Mouse (Mus musculus): ENCODE results near the gene Syt17. TPM values are rescaled to one million over a fixed set of nuclear protein-coding genes. Genes with fewer than 3 reads are reported as not detected.

Syt17 gene
- polyA plus RNA-seq, 1 experiment from 2014 or later = 1.3 TPM

- under 1% methylated on average over 65 of the region's 65 CpGs for WGBS
- H3K4me3 ChIP-seq = peak overlapping the region; percentile 73
- no peaks in the 10 kb centered on the region for H3K36me3 ChIP-seq
- H3K9me3 ChIP-seq (replicated peaks) = no peaks in the 10 kb centered on the region
- peaks cover 67% of the 10 kb centered on the region for H3K27me3 ChIP-seq (ENCODE audit: low read depth, poor library complexity, severe bottlenecking)
- peak; percentile 80 for DNase-seq (ENCODE audit: low spot score)
- H3K27ac ChIP-seq = peak overlapping the region; percentile 73
- peaks cover 41% of the 10 kb centered on the region for H3K4me1 ChIP-seq
These were observed 510 bp downstream of the Syt17 start for GRCm38 (mm10) chr7:118447291-118448133.

GRCm38 (mm10) chr7:118443895-118444485 is 4.0 kb downstream of the Syt17 start:
- Histone ChIP-seq H3K4me3 (no peak overlapping the region), H3K27ac (no peak overlapping the region), H3K9me3 (replicated peaks) (no peaks in the 10 kb centered on the region), H3K27me3 (ENCODE audit: low read depth, poor library complexity, severe bottlenecking) (peaks cover 68% of the 10 kb centered on the region), H3K36me3 (no peaks in the 10 kb centered on the region), H3K4me1 (peaks cover 38% of the 10 kb centered on the region)
- no peak for DNase-seq (ENCODE audit: low spot score)
- WGBS = 45% methylated on average over 7 of the region's 7 CpGs

DNA sequence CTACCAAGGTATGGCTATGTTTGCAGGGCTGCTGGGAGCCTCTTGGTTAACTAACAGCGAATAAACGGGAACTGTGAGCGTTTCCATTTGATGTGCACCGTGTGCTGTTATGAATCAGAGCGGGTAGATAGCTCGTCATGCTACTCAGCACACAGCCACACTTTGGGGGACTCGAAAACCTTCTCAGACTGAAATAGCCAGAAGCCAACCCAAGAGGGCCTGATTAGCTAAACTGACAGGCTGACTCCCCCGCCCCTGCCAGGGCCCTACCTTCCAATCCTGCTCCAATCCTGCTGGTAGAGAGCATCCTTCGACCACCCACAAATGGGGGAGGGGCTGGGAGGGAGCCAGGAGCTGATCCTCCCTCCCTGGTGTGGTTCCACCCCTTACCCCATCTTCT is 4.7 kb downstream of the Syt17 start:
- peaks cover 33% of the 10 kb centered on the region for H3K4me1 ChIP-seq
- H3K4me3 ChIP-seq = no peak overlapping the region
- no peaks in the 10 kb centered on the region for H3K36me3 ChIP-seq
- DNase-seq (ENCODE audit: low spot score) = peak; percentile 37
- peaks cover 66% of the 10 kb centered on the region for H3K27me3 ChIP-seq (ENCODE audit: low read depth, poor library complexity, severe bottlenecking)
- no peak overlapping the region for H3K27ac ChIP-seq
- H3K9me3 ChIP-seq (replicated peaks) = no peaks in the 10 kb centered on the region
- WGBS = 5% methylated on average over 9 of the region's 9 CpGs

- peaks cover 15% of the 10 kb centered on the region for H3K4me1 ChIP-seq
- H3K36me3 ChIP-seq = no peaks in the 10 kb centered on the region
- H3K4me3 ChIP-seq = no peak overlapping the region
- peaks cover 47% of the 10 kb centered on the region for H3K27me3 ChIP-seq (ENCODE audit: low read depth, poor library complexity, severe bottlenecking)
- H3K27ac ChIP-seq = no peak overlapping the region
- H3K9me3 ChIP-seq (replicated peaks) = no peaks in the 10 kb centered on the region
- WGBS = 84% methylated on average over 6 of the region's 6 CpGs
- no peak for DNase-seq (ENCODE audit: low spot score)
These were observed 6.5 kb downstream of the Syt17 start for GRCm38 (mm10) chr7:118441535-118441934.

GRCm38 (mm10) chr7:118437101-118437802 is 10.8 kb downstream of the Syt17 start:
- no peaks in the 10 kb centered on the region for H3K36me3 ChIP-seq
- H3K4me1 ChIP-seq = 0 out of 2 replicates have a peak, but pooled peaks cover 4% of the 10 kb centered on the region
- peak; percentile 61 for DNase-seq (ENCODE audit: low spot score)
- no peaks in the 10 kb centered on the region for H3K9me3 ChIP-seq (replicated peaks)
- no peak overlapping the region for H3K27ac ChIP-seq
- 52% methylated on average over 7 of the region's 7 CpGs for WGBS
- no peak overlapping the region for H3K4me3 ChIP-seq
- H3K27me3 ChIP-seq (ENCODE audit: low read depth, poor library complexity, severe bottlenecking) = peaks cover 7% of the 10 kb centered on the region; the same call in 1 of the 2 replicates

DNA sequence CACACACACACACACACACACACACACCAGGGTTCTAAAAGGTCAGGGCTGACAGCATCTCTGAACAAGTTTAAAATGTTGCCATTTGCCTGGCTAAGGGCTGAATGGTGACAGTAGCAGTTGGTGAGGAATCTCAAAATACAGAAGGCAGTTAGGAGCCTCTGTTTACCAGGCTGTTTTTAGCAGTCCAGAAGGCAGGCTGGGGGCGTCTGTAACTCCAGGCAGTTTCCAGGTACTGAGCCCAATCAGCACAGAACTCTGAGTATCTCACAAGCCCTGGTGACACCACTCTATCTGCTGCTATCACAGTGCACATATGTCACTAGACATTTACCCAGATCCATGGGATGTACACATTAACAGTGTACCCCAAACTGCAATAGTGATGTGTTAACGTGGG is 19.1 kb downstream of the Syt17 start:
- H3K9me3 ChIP-seq (replicated peaks) = no peaks in the 10 kb centered on the region
- H3K4me1 ChIP-seq = peaks cover 3% of the 10 kb centered on the region; the same call in 1 of the 2 replicates
- no peaks in the 10 kb centered on the region for H3K36me3 ChIP-seq
- no peaks in the 10 kb centered on the region for H3K27me3 ChIP-seq (ENCODE audit: low read depth, poor library complexity, severe bottlenecking)
- H3K4me3 ChIP-seq = no peak overlapping the region
- 82% methylated on average over 2 of the region's 2 CpGs for WGBS
- DNase-seq (ENCODE audit: low spot score) = no peak
- no peak overlapping the region for H3K27ac ChIP-seq

GRCm38 (mm10) chr7:118419491-118420180 is 28.4 kb downstream of the Syt17 start:
- H3K4me1 ChIP-seq = peaks cover 11% of the 10 kb centered on the region
- no peaks in the 10 kb centered on the region for H3K27me3 ChIP-seq (ENCODE audit: low read depth, poor library complexity, severe bottlenecking)
- WGBS = 69% methylated on average over 6 of the region's 6 CpGs
- H3K36me3 ChIP-seq = no peaks in the 10 kb centered on the region
- no peaks in the 10 kb centered on the region for H3K9me3 ChIP-seq (replicated peaks)
- H3K4me3 ChIP-seq = no peak overlapping the region
- no peak overlapping the region for H3K27ac ChIP-seq
- DNase-seq (ENCODE audit: low spot score) = no peak

- no peaks in the 10 kb centered on the region for H3K9me3 ChIP-seq (replicated peaks)
- H3K4me1 ChIP-seq = peaks cover 2% of the 10 kb centered on the region; the same call in 1 of the 2 replicates
- WGBS = 91% methylated on average over 3 of the region's 3 CpGs
- no peak for DNase-seq (ENCODE audit: low spot score)
- no peak overlapping the region for H3K4me3 ChIP-seq
- H3K27me3 ChIP-seq (ENCODE audit: low read depth, poor library complexity, severe bottlenecking) = no peaks in the 10 kb centered on the region
- no peaks in the 10 kb centered on the region for H3K36me3 ChIP-seq
- no peak overlapping the region for H3K27ac ChIP-seq
These were observed 33.8 kb downstream of the Syt17 start for GRCm38 (mm10) chr7:118414183-118414582.

GRCm38 (mm10) chr7:118411877-118412276 is 36.1 kb downstream of the Syt17 start:
- H3K27me3 ChIP-seq (ENCODE audit: low read depth, poor library complexity, severe bottlenecking) = no peaks in the 10 kb centered on the region
- no peaks in the 10 kb centered on the region for H3K36me3 ChIP-seq
- H3K4me1 ChIP-seq = no peaks in the 10 kb centered on the region
- no peak for DNase-seq (ENCODE audit: low spot score)
- no peak overlapping the region for H3K4me3 ChIP-seq
- H3K27ac ChIP-seq = no peak overlapping the region
- 84% methylated on average over 3 of the region's 3 CpGs for WGBS
- H3K9me3 ChIP-seq (replicated peaks) = no peaks in the 10 kb centered on the region

GRCm38 (mm10) chr7:118409421-118409820 is 38.6 kb downstream of the Syt17 start:
- H3K36me3 ChIP-seq = no peaks in the 10 kb centered on the region
- H3K9me3 ChIP-seq (replicated peaks) = no peaks in the 10 kb centered on the region
- no peaks in the 10 kb centered on the region for H3K27me3 ChIP-seq (ENCODE audit: low read depth, poor library complexity, severe bottlenecking)
- H3K4me3 ChIP-seq = no peak overlapping the region
- 34% methylated on average over 2 of the region's 2 CpGs for WGBS
- DNase-seq (ENCODE audit: low spot score) = peak; percentile 61
- peaks cover 14% of the 10 kb centered on the region for H3K4me1 ChIP-seq
- no peak overlapping the region for H3K27ac ChIP-seq

GRCm38 (mm10) chr7:118405251-118405650 is 42.8 kb downstream of the Syt17 start:
- no peaks in the 10 kb centered on the region for H3K9me3 ChIP-seq (replicated peaks)
- DNase-seq (ENCODE audit: low spot score) = no peak

DNA sequence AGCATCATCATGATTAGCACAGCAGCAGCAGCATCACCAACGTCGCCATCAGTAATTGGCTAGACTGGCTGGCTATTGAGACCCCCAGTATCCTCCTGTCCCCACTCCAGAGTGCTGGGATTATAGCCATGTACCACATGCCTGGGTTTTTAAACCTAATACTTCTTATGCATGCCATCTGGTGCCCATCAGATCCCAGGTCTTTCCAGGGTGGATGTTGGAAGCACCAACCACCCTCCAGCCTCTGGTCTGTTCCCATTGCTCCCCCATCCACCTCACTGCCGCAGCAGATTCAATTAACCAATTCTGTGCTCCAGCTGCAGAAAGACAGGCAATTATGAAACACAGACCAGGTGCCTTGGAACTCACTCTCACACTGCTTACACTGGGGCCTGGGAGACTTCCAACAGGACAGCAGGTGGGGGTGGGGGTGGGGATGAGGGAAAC is 45.4 kb downstream of the Syt17 start:
- Histone ChIP-seq H3K9me3 (replicated peaks) (no peaks in the 10 kb centered on the region), H3K4me3 (no peak overlapping the region), H3K27ac (peak overlapping the region; percentile 82), H3K4me1 (peaks cover 46% of the 10 kb centered on the region), H3K27me3 (ENCODE audit: low read depth, poor library complexity, severe bottlenecking) (no peaks in the 10 kb centered on the region), H3K36me3 (no peaks in the 10 kb centered on the region)
- DNase-seq (ENCODE audit: low spot score) = peak; percentile 49
- 58% methylated on average over 3 of the region's 3 CpGs for WGBS

More at GRCm38 (mm10) chr7:118405251-118405650, 42.8 kb downstream of the Syt17 start:
- Histone ChIP-seq H3K4me1 (peaks cover 38% of the 10 kb centered on the region), H3K4me3 (no peak overlapping the region), H3K27me3 (ENCODE audit: low read depth, poor library complexity, severe bottlenecking) (no peaks in the 10 kb centered on the region), H3K36me3 (no peaks in the 10 kb centered on the region), H3K27ac (no peak overlapping the region)

Measured in limb, embryonic 10.5 days (tissue).